Mouse (Mus musculus) right cerebral cortex, postnatal 4 days (tissue): ENCODE results near the gene Elac2.

ENCODE experiments used
- DNase-seq: peaks from one replicate; pipeline ENCODE4 v3.0.0-alpha.2; 2022

Elac2 gene

DNA sequence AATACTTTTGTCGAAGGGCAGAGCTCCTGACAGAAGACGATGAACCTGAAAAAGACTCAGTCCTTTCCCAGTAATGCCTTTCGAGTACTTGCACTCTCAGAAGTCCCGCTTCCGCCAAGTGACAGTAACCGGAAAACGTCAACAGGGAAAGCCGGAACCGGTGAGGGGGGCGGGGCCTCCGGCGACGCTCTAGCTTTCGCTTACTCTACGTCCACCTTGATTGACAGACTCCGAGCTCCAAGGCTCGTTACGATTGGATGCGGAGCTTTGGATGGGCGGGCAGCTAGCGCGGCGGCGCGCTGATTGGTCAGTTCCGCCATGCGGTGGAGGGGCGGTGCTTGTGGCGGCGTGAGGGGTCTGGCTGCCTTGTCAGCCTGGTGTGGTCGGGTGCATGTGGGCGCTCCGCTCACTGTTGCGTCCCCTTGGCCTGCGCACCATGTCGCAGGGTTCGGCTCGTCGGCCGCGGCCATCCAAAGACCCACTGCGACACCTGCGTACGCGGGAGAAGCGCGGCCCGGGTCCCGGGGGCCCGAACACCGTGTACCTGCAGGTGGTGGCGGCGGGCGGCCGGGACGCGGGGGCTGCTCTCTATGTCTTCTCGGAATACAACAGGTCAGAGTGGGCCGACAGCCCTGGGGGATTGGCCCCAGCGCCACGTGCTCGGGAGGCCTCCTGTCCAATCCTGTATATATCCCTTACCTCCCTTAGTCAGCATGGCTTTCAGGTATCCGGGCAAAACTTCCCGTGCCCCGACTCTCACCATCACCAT lies at the start of gene Elac2:
Gene Elac2 (plus strand): TSS at position 319 of the 769 bp plus-strand sequence.
- DNase-seq: peak; percentile 94

DNA sequence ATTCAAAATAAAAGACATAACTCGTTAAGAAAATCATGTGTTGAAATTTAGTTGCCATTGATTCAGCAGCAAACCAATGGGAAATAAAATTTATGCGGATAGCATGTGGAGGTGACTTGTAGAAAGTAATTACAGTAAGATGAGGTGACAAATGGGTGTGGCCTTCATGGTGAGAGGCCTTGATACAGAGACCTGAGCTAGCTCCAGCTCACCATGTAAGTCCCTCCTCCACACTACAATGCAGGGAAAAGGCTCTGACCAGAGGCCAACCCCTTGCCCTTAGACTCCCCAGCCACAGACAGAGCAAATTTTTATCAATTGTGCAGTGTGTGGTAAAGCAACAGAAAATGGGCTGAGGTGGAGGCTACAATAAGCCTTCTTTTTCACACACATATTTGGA lies 49.7 kb upstream of the Elac2 start:
- DNase-seq: no peak

DNA sequence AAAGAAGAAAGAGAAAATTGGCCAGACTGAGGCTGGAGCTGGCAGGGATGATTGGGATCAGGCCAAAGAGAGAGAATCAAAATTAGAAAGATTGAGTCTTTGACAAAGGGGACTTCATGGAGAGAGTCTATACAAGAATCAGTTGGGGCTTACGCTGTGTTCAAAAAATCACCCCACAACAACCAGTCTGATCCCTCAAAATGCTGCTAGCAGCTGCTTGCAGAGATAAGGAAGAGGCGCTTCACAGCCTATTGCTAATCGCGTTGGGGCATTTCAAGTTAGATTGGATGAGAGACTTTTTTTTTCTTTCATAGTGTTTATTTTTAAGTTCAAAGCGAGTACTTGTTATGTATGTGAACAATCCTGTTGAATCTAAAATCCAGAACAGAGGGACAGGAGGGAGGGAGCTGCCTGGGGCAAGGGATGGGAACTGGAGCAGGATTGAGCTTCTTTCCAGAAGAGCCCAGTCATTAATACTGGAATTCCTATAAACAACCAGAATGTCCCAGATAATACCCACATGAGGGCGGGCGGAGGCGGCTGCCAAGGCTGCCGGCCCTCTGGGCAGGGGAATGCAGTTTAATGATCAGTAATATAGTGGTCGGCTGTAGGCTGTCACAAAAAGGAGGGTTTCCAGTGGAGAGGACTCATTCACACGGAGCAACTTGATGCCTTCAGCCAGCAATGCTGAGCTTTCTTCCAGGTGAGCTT lies 47.6 kb upstream of the Elac2 start:
- DNase-seq: no peak

DNA sequence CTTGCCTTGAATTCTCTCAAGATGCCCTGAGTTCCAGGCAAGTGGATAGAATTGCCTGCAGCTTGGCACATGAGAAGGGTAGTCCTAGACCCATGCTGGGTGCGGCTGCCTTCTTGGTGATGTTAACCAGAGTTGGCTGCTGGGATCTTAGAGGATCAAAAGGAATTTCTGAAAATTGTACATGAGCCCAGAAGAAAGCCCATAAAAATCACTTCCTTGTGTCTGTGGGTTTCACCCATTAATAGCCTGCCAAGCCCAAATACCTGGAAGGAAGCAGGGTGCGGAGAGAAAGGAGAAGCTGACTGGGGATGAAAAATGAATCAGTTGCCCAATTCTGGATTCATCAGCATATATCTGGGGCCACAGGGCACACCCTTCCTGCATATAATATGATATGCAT lies 41.6 kb upstream of the Elac2 start:
- no peak for DNase-seq

DNA sequence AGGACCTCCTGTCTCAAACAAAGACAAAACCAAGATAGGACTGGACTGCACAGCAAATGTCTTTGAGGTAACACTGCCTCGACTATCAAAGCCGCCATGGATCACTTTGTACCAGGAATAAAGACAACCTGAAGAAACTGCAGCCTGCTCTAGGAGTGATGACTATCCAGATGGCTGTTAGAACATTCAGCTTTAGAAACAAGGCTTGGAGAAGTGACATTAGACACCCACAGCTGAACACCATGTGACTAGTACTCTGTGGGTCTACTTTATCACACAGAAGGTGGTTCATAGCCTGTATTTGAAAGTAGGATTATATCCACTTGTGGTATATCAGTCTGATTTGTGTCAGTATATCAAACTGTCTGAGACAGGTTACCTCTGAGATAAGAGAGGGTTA lies 37.6 kb upstream of the Elac2 start:
- DNase-seq: no peak

DNA sequence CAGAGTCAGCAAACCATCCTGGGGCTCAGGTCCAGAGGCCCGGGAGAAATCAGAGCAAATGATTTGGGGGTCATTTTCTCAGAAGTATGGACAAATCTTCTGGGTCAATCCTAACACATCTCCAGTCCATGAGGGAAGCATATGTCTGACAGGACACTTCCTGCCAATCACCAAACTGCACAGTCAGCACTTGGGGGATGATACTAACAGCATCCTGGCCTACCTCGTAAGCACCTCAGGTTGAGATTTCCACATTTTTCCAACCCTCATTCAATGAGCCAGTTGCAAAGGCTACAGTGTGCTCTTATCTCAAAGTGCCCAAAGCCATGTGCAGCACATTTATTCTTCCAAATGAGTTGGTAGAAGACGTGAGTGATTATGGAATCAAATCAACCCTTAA lies 29.1 kb upstream of the Elac2 start:
- DNase-seq: no peak

DNA sequence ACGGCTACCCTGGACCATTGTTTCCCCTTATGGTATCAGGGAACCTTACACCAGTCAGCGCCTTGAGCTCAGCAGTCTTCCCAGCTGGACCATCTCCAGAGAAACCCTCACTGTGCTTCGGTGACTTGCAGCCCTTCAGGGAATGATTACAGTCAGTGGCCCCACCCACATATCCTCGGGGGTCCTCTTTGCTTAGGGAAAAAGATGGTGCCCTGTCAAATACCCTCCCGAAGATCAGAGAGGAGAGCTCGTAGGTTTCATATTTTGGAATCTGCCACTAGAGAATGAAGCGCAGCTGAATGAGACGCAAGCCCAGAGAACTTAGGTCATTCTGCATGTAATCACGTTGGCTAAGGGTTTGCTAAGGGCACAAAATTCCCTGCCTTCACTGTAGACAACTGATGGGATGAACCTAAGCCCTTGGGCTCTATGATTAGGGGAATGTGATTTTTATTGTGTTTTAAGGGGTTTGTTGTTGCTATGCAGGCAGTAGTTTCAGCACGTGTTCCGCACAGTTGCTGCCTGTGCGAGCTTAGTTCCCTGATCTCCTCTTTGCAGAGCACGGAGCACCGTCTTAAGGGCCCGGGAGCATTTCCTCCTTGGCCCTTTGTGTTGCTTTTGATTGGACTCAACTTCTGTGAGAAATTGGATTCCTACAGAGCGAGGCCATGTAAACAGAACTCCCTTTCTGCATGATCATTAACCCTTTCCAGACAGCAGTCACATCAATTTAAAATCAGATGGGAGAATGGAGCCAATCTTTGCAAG lies 21.7 kb upstream of the Elac2 start:
- no peak for DNase-seq

DNA sequence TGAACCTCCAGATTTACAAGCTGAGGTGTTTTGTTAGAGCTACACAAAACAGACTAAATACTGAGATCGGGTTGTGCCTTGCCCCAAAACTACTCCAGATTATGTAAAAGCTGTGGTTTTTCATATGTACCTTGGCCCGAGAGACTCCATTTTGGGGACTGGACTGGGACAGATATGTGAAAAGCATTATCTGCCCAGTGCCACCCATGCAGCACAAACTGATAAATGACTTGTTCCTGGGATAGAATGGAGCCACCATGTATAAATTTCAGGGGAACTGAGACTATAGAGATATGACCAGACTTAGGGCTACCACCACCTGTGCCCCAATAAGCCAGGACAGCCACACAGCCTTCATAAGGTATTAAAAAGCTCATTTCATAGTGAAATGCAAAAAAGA lies 16.2 kb upstream of the Elac2 start:
- no peak for DNase-seq

DNA sequence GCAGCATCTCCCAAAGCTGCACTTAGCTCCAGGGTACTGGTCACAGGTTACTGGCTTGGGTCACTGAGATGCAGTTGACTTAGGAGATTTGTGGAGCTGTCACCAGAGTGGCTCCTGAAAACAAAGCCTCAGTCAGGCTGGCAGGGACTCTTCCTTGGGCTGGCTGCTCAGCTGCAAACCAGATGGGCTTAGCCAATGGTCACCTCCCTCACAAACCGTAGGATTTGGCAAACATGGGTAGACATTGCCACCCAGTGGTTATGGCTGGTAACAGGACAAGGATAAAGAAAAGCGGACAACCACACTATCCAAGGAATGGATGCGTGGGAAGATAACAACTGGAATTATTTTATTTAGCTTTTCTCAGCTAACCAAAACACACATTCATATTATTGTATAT lies 10.3 kb upstream of the Elac2 start:
- DNase-seq: peak; percentile 76

DNA sequence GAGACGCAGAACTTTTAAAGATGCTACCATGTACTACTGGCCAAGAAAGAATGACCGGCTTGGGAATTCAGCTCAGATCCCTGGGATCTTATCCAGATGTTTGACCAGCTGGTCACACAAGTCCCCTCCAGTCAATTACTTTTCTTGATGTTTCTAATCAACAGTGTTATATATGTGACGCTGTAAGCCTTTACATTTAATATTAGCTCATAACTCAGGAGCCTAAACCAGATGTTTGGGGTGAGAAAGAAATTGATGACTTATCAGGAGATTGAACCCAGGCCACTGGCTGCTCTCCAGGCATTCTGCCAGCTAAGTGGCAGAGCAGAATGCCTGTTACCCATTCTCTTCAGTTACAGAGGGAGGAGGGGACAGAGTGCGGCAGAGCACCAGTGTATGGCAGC lies 9.9 kb upstream of the Elac2 start:
- no peak for DNase-seq

DNA sequence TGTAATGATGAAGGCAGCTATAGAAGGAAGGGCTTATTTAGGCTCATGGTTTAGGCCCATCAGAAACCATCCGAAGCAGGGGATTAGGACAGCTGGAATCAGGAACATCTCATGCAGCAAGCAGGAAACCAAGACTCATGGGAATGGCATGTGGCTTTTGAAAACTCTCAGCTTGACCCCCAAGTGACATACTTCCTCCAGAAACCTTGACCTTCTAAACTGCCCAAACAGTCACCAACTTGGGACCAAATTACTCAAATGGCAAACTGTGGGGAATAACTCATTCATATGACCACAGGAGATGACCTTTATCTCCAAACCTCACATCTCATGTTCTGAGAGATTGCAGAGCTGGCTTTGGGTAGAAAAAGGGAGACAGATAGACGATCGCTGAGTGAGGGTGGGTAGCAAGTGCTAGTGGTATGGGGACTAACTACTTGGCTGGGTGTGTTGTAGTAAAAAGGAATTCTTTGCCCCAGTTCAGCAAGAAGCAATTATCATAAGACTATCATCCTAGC lies 7.3 kb upstream of the Elac2 start:
- DNase-seq: no peak

DNA sequence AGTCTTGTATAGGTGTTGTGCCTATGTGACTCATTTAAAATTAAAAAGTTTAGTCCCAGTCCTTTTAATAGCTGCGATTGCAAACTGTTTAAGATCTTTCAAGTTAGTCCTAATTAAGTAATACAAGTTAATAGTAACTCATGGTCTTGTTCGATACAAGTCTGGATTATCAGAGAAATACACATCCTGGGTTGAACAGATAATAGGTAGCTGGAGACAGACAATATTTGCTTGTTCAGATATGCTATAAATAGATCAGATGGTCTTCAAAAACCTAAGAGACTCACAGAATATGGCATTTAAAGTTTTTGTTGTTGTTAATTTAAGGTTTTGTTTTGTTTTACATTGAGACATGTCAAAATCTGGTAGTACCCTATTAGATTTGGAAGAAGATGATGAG lies 6.4 kb upstream of the Elac2 start:
- DNase-seq: no peak

DNA sequence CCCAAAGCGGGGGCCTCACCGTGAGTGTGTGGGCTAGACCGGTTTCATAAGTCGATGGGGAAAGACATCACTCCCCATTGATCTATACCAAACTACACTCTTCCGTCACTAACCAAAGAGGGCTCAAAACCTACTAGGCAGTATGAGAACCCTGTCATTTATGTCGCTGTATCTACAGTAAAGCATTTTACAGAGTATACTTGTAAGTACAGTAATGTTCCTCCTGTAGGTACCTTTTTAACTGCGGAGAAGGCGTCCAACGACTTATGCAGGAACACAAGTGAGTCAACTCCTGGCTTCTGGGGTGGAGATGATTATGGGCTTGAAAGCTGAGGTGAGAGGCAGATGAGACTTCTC lies 629 bp downstream of the Elac2 start:
- DNase-seq: no peak

DNA sequence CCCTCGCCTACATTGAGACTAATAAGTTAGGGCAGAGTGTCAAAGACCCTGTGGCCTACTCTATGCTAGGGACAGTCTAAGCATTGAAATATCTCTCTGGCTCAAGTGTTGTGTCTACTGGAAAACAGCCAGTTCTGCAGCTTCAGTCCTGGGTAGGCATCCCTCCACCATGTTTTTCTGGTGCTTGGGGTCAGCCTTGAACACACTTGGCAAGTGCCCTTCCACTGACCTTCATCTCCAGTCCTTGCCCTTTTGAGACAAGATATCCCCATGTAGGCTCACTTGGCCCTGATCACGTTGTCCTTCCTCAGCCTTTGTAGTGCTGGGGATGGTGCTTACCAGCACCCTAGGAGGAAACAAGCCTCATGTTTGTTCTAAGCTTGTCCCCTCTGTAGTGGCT lies 9.7 kb downstream of the Elac2 start:
- no peak for DNase-seq

DNA sequence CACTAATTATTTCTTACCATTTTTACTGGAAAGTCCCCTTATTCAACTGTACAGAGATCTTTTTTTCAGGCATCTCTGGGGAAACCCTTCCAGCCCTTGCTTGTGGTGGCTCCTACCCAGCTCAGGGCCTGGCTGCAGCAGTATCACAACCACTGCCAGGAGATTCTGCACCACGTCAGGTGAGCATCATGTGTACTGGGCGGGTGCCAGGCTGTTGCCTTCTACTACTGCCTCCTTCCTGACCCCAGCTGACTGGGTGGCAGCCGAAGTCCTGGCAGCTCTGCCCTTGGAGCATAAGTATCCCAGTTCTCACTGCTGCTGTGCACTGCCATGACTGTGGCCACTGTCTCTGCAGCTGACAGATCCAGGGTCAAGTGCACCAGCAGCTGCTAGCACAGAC lies 19.6 kb downstream of the Elac2 start:
- DNase-seq: no peak

DNA sequence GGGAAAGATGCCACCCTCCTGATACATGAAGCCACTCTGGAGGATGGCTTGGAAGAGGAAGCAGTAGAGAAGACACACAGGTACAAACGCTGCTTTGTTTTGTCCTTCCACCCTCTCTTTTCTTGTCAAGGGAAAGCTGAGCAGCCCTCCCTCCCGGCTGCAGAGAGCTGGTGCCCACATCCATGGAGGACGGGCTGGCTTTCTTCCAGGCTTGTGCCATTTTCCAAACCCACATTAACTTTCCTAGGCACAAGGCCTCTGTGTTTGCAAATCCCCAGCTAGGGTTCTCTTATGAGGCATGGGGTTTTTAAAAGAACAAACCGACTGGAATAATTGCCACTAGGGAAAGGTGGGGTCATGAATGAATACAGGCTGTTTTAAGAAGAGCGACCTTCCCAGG lies 20.8 kb downstream of the Elac2 start:
- no peak for DNase-seq

DNA sequence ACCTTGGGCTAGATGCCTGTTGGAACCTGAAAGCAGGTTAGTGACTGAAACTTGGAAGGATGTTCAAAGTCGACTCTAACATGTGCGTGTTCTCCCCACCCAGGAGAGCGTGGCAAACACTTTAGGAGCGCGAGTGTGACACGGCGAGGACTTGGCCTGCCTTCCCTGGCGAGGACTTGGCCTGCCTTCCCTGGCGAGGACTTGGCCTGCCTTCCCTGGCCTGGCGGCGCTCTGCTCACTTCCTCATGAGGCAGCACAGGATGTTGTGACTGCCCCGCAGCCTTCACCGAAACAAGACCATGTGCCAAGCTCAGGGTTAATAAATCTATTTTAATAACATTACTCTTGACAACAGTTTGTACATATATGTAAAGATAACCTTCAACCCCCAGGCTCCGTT lies 22.9 kb downstream of the Elac2 start:
- DNase-seq: no peak

DNA sequence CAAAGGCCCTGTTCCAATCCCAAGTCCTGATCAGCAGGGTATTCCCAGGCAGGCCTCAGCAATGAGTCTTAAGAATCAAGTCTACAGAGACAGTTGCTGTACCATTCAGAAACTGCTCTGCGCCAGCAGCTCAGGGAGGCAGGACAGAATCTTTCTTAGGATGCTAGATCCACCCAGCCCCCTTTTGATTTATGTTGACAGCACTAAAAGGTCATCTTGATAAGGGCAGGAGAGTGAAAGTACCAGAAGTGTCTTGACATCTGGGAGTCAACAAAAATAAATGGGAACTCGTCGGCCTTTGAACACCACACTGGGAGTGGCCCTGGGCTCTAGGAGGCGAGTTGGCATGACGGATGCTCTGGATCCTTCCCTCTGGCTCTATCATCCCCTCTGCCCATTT lies 24.8 kb downstream of the Elac2 start:
- DNase-seq: no peak

DNA sequence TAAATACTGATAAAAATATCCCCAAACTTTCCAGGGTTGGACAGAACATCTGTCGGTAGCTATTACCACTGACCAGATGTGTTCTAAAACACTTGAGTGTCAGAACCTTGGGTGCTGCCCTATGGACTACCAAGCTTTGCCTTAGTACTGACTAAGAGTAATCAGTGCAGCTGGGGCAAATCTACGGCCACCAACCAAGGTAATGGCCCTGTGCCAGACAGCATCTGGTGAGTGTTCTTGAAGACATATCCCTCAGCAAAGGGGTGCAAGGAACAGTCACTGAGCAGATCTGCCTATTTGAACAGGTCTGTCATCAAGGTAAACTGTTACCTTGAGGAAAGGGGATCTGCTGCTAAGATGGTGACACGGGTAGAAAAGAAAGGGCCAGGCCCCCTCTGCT lies 26.0 kb downstream of the Elac2 start:
- DNase-seq: no peak

DNA sequence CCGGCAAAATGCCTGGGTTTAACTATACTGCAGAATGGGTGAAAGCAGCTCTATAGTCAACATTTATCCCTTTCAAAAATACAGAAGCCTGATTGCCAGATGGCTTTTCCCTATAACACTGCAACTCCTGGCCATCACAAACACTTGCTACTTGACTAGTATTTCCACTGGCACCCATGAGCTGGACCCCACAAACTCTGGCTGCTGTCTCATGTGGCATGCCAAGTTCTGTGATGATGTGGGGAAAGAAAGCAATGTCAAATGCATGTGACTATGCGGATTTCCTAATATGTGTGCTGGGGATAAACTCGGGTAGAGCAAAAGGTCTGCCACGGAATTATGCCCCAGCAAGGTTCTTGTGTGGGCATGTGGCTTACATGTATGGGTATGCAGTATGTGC lies 27.2 kb downstream of the Elac2 start:
- no peak for DNase-seq

DNA sequence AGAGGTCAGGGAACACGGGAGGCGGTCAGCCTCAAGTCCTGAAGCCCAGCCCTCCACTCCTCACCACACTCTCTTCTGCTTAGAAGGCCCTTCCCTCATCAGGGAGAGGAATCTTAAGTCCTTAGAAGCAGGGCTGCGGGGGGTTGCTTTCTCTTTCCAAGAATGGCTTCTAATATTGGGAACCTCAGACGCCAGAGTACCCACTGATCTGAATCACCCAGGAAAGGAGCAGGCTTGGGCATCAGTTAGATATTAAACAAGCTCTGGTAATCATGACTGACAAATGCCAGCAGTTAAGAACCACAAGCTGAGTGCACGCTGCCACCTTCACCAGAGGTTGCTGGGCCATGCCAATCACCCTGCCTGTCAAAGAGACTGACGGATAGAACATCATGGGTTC lies 35.1 kb downstream of the Elac2 start:
- no peak for DNase-seq

DNA sequence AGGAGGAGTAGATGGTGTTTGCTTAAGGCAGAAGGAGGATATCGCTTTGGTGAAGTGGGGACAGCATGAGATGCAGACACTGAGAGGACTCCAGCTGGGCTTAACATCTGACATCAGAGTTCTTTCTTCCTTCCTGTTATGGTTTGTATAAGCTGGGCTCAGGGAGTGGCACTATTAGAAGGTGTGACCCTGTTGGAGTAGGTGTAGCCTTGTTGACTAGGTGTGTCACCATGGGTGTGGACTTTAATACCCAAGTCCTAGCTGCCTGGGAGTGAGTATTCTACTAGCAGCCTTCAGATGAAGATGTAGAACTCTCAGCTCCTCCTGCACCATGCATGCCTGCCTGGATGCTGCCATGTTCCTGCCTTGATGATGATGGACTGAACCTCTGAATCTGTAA lies 37.9 kb downstream of the Elac2 start:
- DNase-seq: no peak

DNA sequence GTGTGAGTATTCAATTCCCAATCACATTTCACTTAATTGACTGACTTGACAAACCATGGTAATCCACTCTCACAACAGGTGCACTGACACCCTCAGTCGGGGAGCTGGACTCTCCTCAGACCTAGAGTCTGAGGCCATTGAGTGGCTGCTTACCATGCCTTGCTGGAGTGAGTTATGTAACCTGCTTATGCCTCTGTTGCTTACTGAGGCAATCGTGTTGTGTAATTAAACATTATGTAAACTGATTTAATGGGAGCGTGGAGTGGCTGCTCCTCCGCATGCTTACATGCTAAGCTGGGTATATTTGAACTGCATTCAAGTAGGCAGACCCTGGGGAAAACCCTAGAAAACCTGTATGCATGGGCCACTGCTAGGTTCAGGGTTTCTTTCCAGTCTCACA lies 41.9 kb downstream of the Elac2 start:
- no peak for DNase-seq

DNA sequence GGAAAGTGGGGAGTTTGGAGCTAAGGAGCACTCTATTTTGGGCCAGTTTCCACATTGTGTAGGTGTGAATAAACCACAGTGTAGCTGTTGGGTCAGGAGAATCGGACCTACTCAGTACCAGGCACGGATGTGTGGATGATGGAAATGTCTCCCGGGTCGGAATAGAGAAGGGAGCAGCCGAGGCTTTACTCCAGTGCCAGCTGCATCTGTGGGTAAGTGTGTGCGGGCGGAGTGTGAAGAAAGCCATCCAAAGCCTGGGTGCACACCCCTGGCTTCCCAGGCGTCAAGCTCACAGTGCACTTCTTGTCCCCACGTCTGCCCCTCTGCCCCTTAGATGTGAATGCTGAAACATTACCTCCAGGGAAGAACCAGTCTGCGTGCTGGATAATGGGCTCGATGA lies 43.9 kb downstream of the Elac2 start:
- DNase-seq: no peak
